Mouse (Mus musculus) Patski (cell line): ENCODE data around the gene Clasp1. TPM values are rescaled to one million over a fixed set of nuclear protein-coding genes. Genes with fewer than 3 reads are reported as not detected.

Experiments used
- ATAC-seq: fragments of 100-300 bp; one replicate; pipeline ENCODE4 v1.8.0; 2021
- CTCF ChIA-PET: fragments of 350-600 bp; sonication (Branson Sonifier 250); formaldehyde crosslinking; loops from one replicate; lab custom pipeline; 2022; ENCODE audit warnings: inconsistent platforms; lab: Charles Lee
- POLR2A ChIA-PET: fragments of 350-600 bp; sonication (Branson Sonifier 250); formaldehyde crosslinking; loops from one replicate; lab custom pipeline; 2022; ENCODE audit warnings: antibody characterized with exemption, inconsistent platforms; lab: Charles Lee
- DNase-seq: peaks from one replicate; pipeline ENCODE4 v3.0.0-alpha.2; 2011; ENCODE audit warnings: low read depth, low spot score
- H3K27me3 ChIP-seq: fragments of 371-371 bp; one replicate; pipeline ENCODE4 v1.5.1; 2021
- CTCF ChIP-seq: fragments of 100-300 bp; IDR thresholded peaks from one replicate; pipeline ENCODE4 v1.5.1; 2021
- in situ Hi-C: fragments of 300-500 bp; cut with MboI; formaldehyde crosslinking; loops from 3 replicates; pipeline ENCODE4 v1.11.1; 2018; ENCODE audit warnings: low pct_unique_long_range_greater_than_20kb, mixed read lengths
- polyA plus RNA-seq: library from polyadenylated mRNA; unstranded; gene quantifications from one replicate; pipeline ENCODE4 v1.2.3, GENCODE M21; 2021

The Clasp1 gene
- polyA plus RNA-seq, 1 experiment from 2014 or later = 39.0 TPM

DNA sequence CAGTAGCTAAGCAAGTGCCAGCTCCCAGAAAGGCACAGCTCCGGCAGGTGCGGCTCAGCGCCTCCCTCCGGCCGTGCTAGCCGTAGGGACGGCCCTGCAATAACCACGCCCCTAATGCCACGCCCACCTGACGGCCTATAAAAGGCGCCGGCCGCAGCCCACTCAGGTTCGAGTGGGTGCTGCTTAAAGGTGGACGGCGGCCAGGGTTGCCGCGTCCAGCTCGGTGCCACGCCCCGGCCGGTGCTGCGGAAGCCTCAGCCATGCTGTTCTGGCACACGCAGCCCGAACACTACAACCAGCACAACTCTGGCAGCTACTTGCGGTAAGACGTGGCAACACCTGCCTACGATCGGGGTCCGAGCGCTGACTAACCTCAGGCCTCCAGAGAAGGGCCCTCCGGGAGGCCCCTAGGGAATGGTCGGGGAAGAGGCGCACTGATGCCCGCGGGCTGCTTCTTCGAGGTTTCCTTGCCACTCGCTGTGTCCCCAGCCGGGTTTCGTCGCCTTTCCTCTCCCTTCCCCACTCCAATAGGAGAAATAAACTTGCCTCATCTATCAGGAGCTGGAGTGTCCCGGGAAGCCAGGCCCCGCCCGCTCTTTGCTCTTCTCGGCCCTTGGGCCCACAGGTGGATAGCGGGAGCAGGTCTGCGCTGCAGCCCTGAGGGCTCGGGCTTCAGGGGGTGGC lies 239.1 kb downstream of the Clasp1 start, which contains the start of gene Tfcp2l1:
TSS of gene Tfcp2l1 (plus strand) at position 165 of the 684 bp plus-strand sequence.
- ChIA-PET CTCF (interaction anchor here (0.7 to 1.4 kb wide), 4 partner anchors 10 to 63 kb away, joined by 3 to 6 read pairs (median 4); no protein-coding TSS in a partner anchor), POLR2A (no interaction called here)
- TF ChIP-seq CTCF = no peak
- in situ Hi-C loops = no loop called here
- ATAC-seq = peak; percentile 93
- peak; percentile 41 for DNase-seq
- H3K27me3 ChIP-seq = no peaks in the 10 kb centered on the region

DNA sequence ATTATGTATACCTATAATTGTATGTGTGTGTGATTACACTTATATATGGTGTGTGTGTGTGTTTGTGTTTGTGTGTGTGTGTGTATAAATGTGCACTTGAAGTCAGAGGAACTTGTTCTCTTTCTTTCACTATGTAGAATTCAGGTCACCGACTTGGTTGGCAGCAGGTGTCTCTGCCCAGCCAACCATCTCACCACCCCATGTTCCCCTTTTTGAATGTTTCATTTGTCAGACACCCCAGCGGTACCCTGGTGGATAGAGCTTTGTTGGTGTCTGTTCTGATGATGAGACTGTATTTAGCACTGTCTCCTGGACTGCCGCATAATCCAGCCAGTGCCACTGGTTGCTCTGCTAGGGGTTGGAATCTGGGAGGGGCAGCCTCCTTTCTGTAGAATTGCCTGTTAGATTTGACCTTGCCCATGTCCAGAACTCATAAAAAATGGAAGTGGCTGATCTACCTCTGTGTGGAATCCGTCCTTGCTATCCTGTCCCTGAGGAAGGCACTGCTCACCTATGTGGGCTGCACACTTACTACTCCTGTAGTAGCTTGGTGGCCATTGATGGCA lies 244.6 kb downstream of the Clasp1 start:
- no peak for ATAC-seq
- ChIA-PET CTCF (no interaction called here), POLR2A (no interaction called here)
- DNase-seq = no peak
- no peaks in the 10 kb centered on the region for H3K27me3 ChIP-seq
- in situ Hi-C loops = no loop called here
- no peak for TF ChIP-seq CTCF

DNA sequence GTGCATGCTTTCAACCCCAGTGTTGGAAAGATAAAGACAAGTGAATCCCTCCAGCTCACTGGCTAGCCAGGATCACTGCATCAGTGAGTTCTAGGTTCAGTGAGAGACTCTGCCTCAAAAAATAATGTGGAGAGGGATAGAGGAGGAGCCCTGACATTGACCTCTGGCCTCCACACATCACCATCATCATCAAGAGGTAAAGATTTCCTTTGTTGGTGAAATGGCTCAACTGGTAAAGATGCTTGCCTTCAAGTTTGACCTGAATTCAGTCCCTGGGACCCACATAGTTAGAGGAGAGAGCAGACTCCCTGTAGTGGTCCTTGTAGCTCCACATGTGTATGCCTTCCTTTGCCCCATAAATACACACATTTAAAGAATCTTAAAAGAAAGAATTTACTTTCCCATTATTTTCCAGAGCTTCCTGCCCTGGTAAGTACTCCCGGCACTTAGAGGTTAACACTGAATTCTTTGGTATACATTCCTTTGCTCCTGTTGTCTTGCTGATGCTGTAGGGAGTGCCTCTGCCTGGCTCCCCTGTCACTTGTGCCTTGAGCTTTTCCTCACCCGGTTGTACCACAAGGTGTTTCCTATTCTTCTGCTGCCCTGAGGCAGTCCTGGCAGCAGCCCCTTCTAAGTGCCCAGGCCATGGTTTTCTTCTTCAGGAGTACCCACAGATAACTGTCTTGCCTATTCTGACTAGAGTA lies 253.6 kb downstream of the Clasp1 start:
- in situ Hi-C loops = no loop called here
- DNase-seq (no peak), ATAC-seq (no peak)
- CTCF ChIA-PET = interaction anchor here (1.2 kb wide), 1 partner anchor 45 kb away, joined by 3 read pairs; no protein-coding TSS in a partner anchor
- no peaks in the 10 kb centered on the region for H3K27me3 ChIP-seq
- no peak for TF ChIP-seq CTCF
- POLR2A ChIA-PET = no interaction called here

DNA sequence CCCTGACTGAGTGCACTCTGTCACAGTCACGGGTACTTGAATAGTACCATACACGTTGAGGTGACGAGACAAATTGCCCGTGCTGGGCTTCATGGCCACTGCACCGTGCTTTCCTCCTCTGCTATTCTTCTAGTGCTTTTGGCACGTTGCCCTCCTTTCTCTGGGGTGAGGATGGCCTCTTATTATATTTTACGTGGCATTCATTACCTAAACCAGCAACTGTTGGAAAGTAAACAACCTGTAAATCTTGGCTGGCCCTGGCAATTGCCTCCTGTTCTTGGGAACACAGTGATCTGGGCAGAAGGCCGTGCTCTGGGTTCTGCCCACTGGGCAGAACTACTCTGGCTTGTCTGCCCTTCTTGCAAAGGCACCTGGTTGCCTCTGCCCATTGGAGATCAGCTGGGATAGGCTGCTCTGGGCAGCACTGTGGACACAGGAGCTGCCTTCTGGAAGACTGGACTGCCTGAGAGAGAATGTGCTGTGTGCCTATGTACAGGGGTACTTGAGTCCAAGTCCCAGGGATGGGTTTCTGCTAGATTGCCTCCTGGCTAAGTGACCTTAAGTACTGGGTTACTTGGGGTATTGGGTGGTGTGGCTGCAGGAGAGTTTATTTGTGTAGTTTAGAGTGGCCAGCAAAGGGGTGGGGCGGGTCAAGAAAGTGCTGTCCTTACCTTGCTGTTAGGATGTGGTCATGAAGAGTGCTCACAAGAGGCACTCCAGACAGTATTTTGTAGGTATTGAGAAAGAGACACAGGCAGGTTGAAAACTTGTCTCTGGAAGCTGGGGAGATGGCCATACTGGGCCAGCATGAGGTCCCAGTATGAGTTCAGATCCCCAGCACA lies 254.5 kb downstream of the Clasp1 start:
- TF ChIP-seq CTCF = no peak
- H3K27me3 ChIP-seq = no peaks in the 10 kb centered on the region
- in situ Hi-C loops = no loop called here
- POLR2A ChIA-PET = interaction anchor here (0.5 kb wide), 1 partner anchor 510 kb away, joined by 4 read pairs; no protein-coding TSS in a partner anchor
- peak; percentile 35 for ATAC-seq
- CTCF ChIA-PET = no interaction called here
- no peak for DNase-seq

DNA sequence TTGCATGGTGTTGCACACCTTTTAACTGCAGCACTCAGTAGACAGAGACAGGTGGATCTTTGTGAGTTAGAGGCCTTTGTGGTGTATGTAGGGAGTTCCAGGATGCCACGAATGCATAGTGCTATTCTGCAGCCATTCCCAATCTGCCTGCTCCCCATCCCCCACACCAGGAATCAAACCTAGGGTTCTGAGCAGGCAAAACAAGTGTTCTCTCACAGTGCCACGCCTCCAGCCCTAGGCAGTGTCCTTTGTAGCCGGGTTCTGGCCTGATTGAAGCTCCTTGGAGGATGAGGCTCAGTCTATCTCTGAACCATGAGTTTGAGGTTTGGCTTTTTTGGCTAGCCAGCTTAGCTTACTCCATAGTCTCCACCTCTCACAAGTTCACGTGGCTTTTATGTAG lies 256.8 kb downstream of the Clasp1 start:
- no peak for ATAC-seq
- DNase-seq = no peak
- in situ Hi-C loops = no loop called here
- ChIA-PET CTCF (interaction anchor here (1.6 to 2.1 kb wide), 2 partner anchors 14 to 24 kb away, joined by 3 to 5 read pairs; no protein-coding TSS in a partner anchor), POLR2A (no interaction called here)
- H3K27me3 ChIP-seq = no peaks in the 10 kb centered on the region
- no peak for TF ChIP-seq CTCF

DNA sequence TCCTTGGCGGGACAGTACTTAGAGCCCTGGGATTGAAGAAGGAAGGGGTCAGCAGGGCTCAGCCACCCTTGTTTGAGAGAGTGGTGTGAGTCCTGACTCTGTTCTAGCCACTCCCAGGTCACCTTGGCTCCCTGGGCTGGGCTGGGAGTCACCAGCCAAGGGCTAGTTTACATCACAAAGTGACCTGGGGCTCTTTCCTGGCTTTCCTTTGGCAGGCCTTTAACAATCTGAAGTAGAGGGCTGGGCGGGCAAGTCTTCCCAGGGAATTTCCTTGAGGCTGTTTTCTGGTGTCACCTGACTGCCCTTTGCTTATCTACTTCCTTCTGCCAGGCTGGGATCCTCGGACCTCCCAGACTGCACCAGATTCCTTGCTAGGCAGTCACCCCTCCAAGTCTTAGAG lies 259.2 kb downstream of the Clasp1 start:
- in situ Hi-C loops = no loop called here
- ATAC-seq (no peak), DNase-seq (no peak)
- ChIA-PET POLR2A (no interaction called here), CTCF (no interaction called here)
- no peaks in the 10 kb centered on the region for H3K27me3 ChIP-seq
- TF ChIP-seq CTCF = no peak

DNA sequence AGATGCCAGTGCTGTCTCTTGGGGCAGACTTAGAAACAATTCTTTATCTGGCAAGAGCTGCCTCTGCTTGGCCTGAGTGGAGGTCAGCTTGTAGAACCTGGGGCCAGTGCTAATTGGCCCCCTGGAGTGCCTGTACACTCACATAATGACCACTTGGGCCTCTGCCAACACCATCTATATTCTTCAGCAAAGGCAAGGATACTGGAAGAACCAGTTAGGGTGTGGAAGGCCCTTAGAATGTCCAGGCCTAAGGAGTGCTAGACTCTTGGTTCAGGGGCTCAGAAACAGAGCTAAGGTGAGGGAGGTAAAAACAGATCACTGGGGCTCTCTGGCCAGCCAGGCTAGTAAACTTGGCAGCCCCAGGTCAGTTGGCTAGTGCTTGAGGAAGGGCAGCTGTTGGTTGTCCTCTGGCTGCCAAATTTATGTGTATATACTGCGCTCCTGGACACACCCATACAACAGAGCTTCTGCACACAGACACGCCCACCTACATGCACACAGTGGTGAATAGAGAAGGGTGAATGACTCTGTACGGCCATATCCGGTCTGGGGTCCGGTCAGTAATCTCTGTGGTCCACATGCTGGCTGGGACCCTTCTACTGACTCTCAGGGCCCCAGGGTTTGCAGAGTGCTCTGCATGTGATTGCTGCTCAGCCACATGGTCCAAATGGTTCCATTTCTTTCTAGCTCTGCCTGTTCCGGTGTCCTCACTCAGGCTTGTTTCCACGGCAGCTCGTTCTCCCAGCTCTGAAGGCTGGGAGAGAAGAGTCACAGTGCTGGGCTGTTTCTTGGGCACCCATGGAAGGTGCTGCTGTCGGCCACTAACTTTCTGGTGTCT lies 261.3 kb downstream of the Clasp1 start:
- TF ChIP-seq CTCF = no peak
- ATAC-seq (no peak), DNase-seq (no peak)
- CTCF ChIA-PET = interaction anchor here (1.0 to 2.5 kb wide), 3 partner anchors 9 to 19 kb away, joined by 3 to 5 read pairs (median 3); no protein-coding TSS in a partner anchor
- no peaks in the 10 kb centered on the region for H3K27me3 ChIP-seq
- in situ Hi-C loops = no loop called here
- POLR2A ChIA-PET = interaction anchor here (0.6 kb wide), 1 partner anchor 804 kb away, joined by 6 read pairs; no protein-coding TSS in a partner anchor

DNA sequence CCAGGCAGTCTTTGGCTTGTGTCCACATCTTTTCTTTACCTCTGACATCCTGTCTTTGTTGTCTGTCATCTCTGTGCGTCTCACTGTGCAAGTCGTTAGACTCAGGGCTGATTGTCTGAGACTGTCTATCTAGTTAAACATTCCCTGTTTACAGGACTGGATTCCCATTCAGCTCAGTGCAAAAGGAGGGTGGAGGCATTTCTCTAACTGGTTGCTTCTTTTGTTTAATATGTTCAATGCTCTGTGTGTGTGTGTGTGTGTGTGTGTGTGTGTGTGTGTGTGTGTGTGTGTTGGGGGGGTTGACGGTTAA lies 261.9 kb downstream of the Clasp1 start:
- TF ChIP-seq CTCF = no peak
- no peaks in the 10 kb centered on the region for H3K27me3 ChIP-seq
- ATAC-seq = no peak
- in situ Hi-C loops = no loop called here
- ChIA-PET CTCF (interaction anchor here (1.2 to 2.5 kb wide), 2 partner anchors 8 to 19 kb away, joined by 3 to 5 read pairs; no protein-coding TSS in a partner anchor), POLR2A (no interaction called here)
- no peak for DNase-seq

DNA sequence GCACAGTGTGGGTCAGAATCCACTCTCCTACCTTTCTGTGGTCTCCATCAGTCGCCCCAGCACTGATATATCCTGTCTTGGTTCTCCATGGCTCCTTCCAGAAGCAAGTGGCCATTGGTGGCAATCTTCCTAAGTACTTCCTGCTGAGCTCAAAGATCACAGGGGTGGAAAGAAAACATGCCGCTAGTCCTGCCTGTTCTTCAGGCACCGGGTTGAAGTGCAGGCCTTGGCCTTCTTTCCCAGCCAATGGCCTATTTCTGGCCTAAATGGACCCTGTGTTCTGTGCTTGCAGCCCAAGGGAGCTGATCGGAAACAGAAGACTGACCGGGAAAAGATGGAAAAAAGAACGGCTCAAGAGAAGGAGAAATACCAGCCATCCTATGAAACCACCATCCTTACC lies 269.9 kb downstream of the Clasp1 start:
- DNase-seq (no peak), ATAC-seq (no peak)
- POLR2A ChIA-PET = no interaction called here
- TF ChIP-seq CTCF = no peak
- CTCF ChIA-PET = interaction anchor here (1.1 to 1.8 kb wide), 3 partner anchors 9 to 13 kb away, joined by 4 to 5 read pairs (median 5); no protein-coding TSS in a partner anchor
- H3K27me3 ChIP-seq = no peaks in the 10 kb centered on the region
- in situ Hi-C loops = no loop called here
